Mouse (Mus musculus) kidney, embryonic 14.5 days (tissue): ENCODE measurements at regions not wholly inside any gene's neighbourhood (a gene's known extent, or its start where the extent isn't known, plus 50 kb on each side); places are given as distances from the start of the nearest gene placed in this dataset.
A peak's percentile ranks its signal among the peaks of the same experiment; 100 is the strongest.

ENCODE experiments used
- ATAC-seq: fragments of 200-750 bp; cut with Nextera tagmentation; 2 replicates; pipeline ENCODE4 v1.8.0; 2017; ENCODE audit warnings: moderate number of reproducible peaks, mild to moderate bottlenecking, moderate TSS enrichment, moderate library complexity; ENCODE audit not compliant: low FRiP score, low TSS enrichment
- H3K27ac ChIP-seq: fragments of 300-500 bp; sonication (generic); 2 replicates; pipeline ENCODE4 v1.5.1; 2014; ENCODE audit warnings: low read depth, mild to moderate bottlenecking, low read length, moderate library complexity, mixed read lengths
- H3K27me3 ChIP-seq: fragments of 300-500 bp; sonication (generic); 2 replicates; pipeline ENCODE4 v1.6.1; 2014; ENCODE audit warnings: mild to moderate bottlenecking, low read length; ENCODE audit not compliant: control insufficient read depth, insufficient read depth
- H3K36me3 ChIP-seq: fragments of 300-500 bp; sonication (generic); 2 replicates; pipeline ENCODE4 v1.6.1; 2014; ENCODE audit warnings: low read length, mixed read lengths; ENCODE audit not compliant: control insufficient read depth, insufficient read depth
- H3K4me1 ChIP-seq: fragments of 300-500 bp; sonication (generic); 2 replicates; pipeline ENCODE4 v1.6.1; 2014; ENCODE audit warnings: low read length, mixed read lengths; ENCODE audit not compliant: control insufficient read depth, insufficient read depth
- H3K4me2 ChIP-seq: fragments of 300-500 bp; sonication (generic); replicated peaks from 2 replicates; pipeline ENCODE4 v1.6.1; 2014; ENCODE audit warnings: low read depth, mild to moderate bottlenecking, low read length
- H3K4me3 ChIP-seq: fragments of 300-500 bp; sonication (generic); 2 replicates; pipeline ENCODE4 v1.5.1; 2014; ENCODE audit warnings: mild to moderate bottlenecking, low read length
- H3K9ac ChIP-seq: fragments of 300-500 bp; sonication (generic); 2 replicates; pipeline ENCODE4 v1.6.1; 2014; ENCODE audit warnings: low read depth, mild to moderate bottlenecking, low read length, moderate library complexity
- H3K9me3 ChIP-seq: fragments of 300-500 bp; sonication (generic); 2 replicates; pipeline ENCODE4 v1.6.1; 2016; ENCODE audit warnings: low read length; ENCODE audit not compliant: control insufficient read depth
- whole genome bisulfite sequencing: fragments of 180-500 bp; shearing (Covaris S2); extraction: QIAGEN DNeasy Blood & Tissue Kit; methylation state at CpG from one replicate; pipeline ENCODE4 v1.1.7; 2014; 5-methylcytosine and 5-hydroxymethylcytosine counted together

- Histone ChIP-seq H3K9ac (no peak overlapping the region), H3K36me3 (no peaks in the 10 kb centered on the region), H3K27me3 (no peaks in the 10 kb centered on the region), H3K9me3 (no peaks in the 10 kb centered on the region), H3K27ac (no peak overlapping the region), H3K4me3 (no peak overlapping the region), H3K4me2 (no peak overlapping the region), H3K4me1 (no peaks in the 10 kb centered on the region)
- ATAC-seq: no peak
- 89% methylated on average over 3 of the region's 3 CpGs for WGBS
These were observed 61.6 kb upstream of the Avpr1a start for GRCm38 (mm10) chr10:122386748-122387147.

GRCm38 (mm10) chr10:122379661-122380344, 68.5 kb upstream of the Avpr1a start:
- no peaks in the 10 kb centered on the region for H3K27me3 ChIP-seq
- H3K4me2 ChIP-seq: no peak overlapping the region
- H3K4me1 ChIP-seq: no peaks in the 10 kb centered on the region
- H3K27ac ChIP-seq: no peak overlapping the region
- WGBS: 80% methylated on average over 3 of the region's 3 CpGs
- no peaks in the 10 kb centered on the region for H3K9me3 ChIP-seq
- no peaks in the 10 kb centered on the region for H3K36me3 ChIP-seq
- no peak for ATAC-seq
- no peak overlapping the region for H3K9ac ChIP-seq
- no peak overlapping the region for H3K4me3 ChIP-seq

GRCm38 (mm10) chr10:122343291-122343690, 105.0 kb upstream of the Avpr1a start:
- Histone ChIP-seq H3K9me3 (0 out of 2 replicates have a peak, but pooled peaks cover 4% of the 10 kb centered on the region), H3K4me2 (no peak overlapping the region), H3K36me3 (no peaks in the 10 kb centered on the region), H3K4me3 (no peak overlapping the region), H3K27me3 (no peaks in the 10 kb centered on the region), H3K27ac (no peak overlapping the region), H3K9ac (no peak overlapping the region), H3K4me1 (no peaks in the 10 kb centered on the region)
- ATAC-seq: 0 out of 2 replicates have a peak, but pooled peaks have one; percentile 62
- 80% methylated on average over 9 of the region's 9 CpGs for WGBS

GRCm38 (mm10) chr10:122342356-122342755, 105.9 kb upstream of the Avpr1a start:
- H3K4me2 ChIP-seq: no peak overlapping the region
- 62% methylated on average over 12 of the region's 12 CpGs for WGBS

GRCm38 (mm10) chr10:122326851-122327250, 121.4 kb upstream of the Avpr1a start:
- no peak overlapping the region for H3K9ac ChIP-seq
- H3K9me3 ChIP-seq: no peaks in the 10 kb centered on the region
- no peak overlapping the region for H3K4me3 ChIP-seq
- no peak overlapping the region for H3K27ac ChIP-seq
- no peaks in the 10 kb centered on the region for H3K36me3 ChIP-seq
- no peak overlapping the region for H3K4me2 ChIP-seq
- no peaks in the 10 kb centered on the region for H3K27me3 ChIP-seq
- 92% methylated on average over 6 of the region's 6 CpGs for WGBS
- no peak for ATAC-seq
- no peaks in the 10 kb centered on the region for H3K4me1 ChIP-seq

More at GRCm38 (mm10) chr10:122342356-122342755, 105.9 kb upstream of the Avpr1a start:
- H3K9ac ChIP-seq: no peak overlapping the region
- no peaks in the 10 kb centered on the region for H3K27me3 ChIP-seq
- H3K36me3 ChIP-seq: no peaks in the 10 kb centered on the region
- H3K4me3 ChIP-seq: no peak overlapping the region
- H3K9me3 ChIP-seq: 0 out of 2 replicates have a peak, but pooled peaks cover 4% of the 10 kb centered on the region
- H3K4me1 ChIP-seq: no peaks in the 10 kb centered on the region
- ATAC-seq: peak; percentile 60; the same call in 1 of the 2 replicates
- no peak overlapping the region for H3K27ac ChIP-seq

GRCm38 (mm10) chr10:122318886-122319285, 129.4 kb upstream of the Avpr1a start:
- Histone ChIP-seq H3K36me3 (no peaks in the 10 kb centered on the region), H3K4me2 (no peak overlapping the region), H3K27ac (no peak overlapping the region), H3K9ac (no peak overlapping the region), H3K9me3 (no peaks in the 10 kb centered on the region), H3K27me3 (no peaks in the 10 kb centered on the region), H3K4me3 (no peak overlapping the region), H3K4me1 (no peaks in the 10 kb centered on the region)
- WGBS: 78% methylated on average over 4 of the region's 4 CpGs
- ATAC-seq: no peak

- Histone ChIP-seq H3K4me3 (no peak overlapping the region), H3K27me3 (no peaks in the 10 kb centered on the region), H3K27ac (no peak overlapping the region), H3K36me3 (no peaks in the 10 kb centered on the region), H3K4me1 (no peaks in the 10 kb centered on the region), H3K9ac (no peak overlapping the region), H3K4me2 (no peak overlapping the region), H3K9me3 (no peaks in the 10 kb centered on the region)
- 79% methylated on average over 3 of the region's 3 CpGs for WGBS
- ATAC-seq: no peak
These were observed 137.6 kb upstream of the Avpr1a start for GRCm38 (mm10) chr10:122310646-122311193.

GRCm38 (mm10) chr10:122308691-122309090, 139.6 kb upstream of the Avpr1a start:
- Histone ChIP-seq H3K27ac (no peak overlapping the region), H3K36me3 (no peaks in the 10 kb centered on the region), H3K4me2 (no peak overlapping the region), H3K4me3 (no peak overlapping the region), H3K9me3 (no peaks in the 10 kb centered on the region), H3K9ac (no peak overlapping the region), H3K27me3 (no peaks in the 10 kb centered on the region), H3K4me1 (no peaks in the 10 kb centered on the region)
- ATAC-seq: no peak
- 94% methylated on average over 3 of the region's 3 CpGs for WGBS

GRCm38 (mm10) chr10:122302259-122302658, 146.0 kb upstream of the Avpr1a start:
- Histone ChIP-seq H3K9ac (no peak overlapping the region), H3K27ac (no peak overlapping the region), H3K9me3 (no peaks in the 10 kb centered on the region), H3K4me2 (no peak overlapping the region), H3K4me1 (no peaks in the 10 kb centered on the region), H3K4me3 (no peak overlapping the region), H3K27me3 (no peaks in the 10 kb centered on the region), H3K36me3 (no peaks in the 10 kb centered on the region)
- WGBS: 82% methylated on average over 6 of the region's 6 CpGs
- no peak for ATAC-seq
